Comparison of ENCODE assay signal across 13 mouse cellular contexts in genomic region chr15:95856684-95857595, GRCm38 (mm10).
DNase-seq lines count a peak whose midpoint lies in the region; ATAC-seq and TF ChIP-seq lines count a peak whose summit lies in the region.
"Had no signal": no experiment of that assay in that cellular context is flagged by ENCODE, and none has a peak within 500 bp of the region (broad histone marks: within the 10 kb centered on the region; RNA-seq: fewer than 3 reads in every experiment).

No protein-coding gene starts in this region.

- no peaks in the 10 kb centered on the region for H3K36me3 ChIP-seq in heart, embryonic 11.5 days (ENCODE audit: control insufficient read depth, insufficient read depth, low read length)
- no peaks in the 10 kb centered on the region for H3K36me3 ChIP-seq in liver, adult 2 months (ENCODE audit: control insufficient read depth, insufficient read depth, low read length)
- no peaks in the 10 kb centered on the region for H3K36me3 ChIP-seq in liver, embryonic 12.5 days
- H3K36me3 ChIP-seq in liver, postnatal 0 days (replicated peaks; ENCODE audit: insufficient read depth, low read length) = no peaks in the 10 kb centered on the region
- H3K36me3 ChIP-seq in hindbrain, embryonic 16.5 days (ENCODE audit: control insufficient read depth, insufficient read depth, low read length) = no peaks in the 10 kb centered on the region

- no peak for TF ChIP-seq CTCF in liver, adult 2 months (IDR thresholded peaks at IDR 0.05; ENCODE audit: low read depth, low read length)
- no peak for TF ChIP-seq CTCF in cortical plate, adult 2 months (IDR thresholded peaks at IDR 0.05; ENCODE audit: extremely low read depth, insufficient read depth, low read length)
- TF ChIP-seq CTCF in liver, postnatal 0 days (IDR thresholded peaks at IDR 0.05; ENCODE audit: low read depth) = no peak

- no peak overlapping the region for H3K4me2 ChIP-seq in heart, embryonic 11.5 days
- no peak overlapping the region for H3K4me2 ChIP-seq in liver, embryonic 12.5 days
- no peak overlapping the region for H3K4me2 ChIP-seq in liver, postnatal 0 days (ENCODE audit: low read depth, low read length)
- no peak overlapping the region for H3K4me2 ChIP-seq in hindbrain, embryonic 16.5 days (ENCODE audit: low read length)

- no peak for DNase-seq in heart, postnatal 25 days (ENCODE audit: low spot score)
- peak; percentile 37 for DNase-seq in liver, adult 2 months (ENCODE audit: extremely low read depth, low read depth, low spot score)
- no peak for DNase-seq in liver, postnatal 0 days
- DNase-seq in cerebellum, postnatal 25 days = no peak
- DNase-seq: adrenal gland, postnatal 10 days; cerebellum, adult 8-10 months; layer of hippocampus, postnatal 36 days; thymus, postnatal 36 days had no signal

- TF ChIP-seq EP300 in liver, postnatal 0 days (IDR thresholded peaks at IDR 0.05; ENCODE audit: low read depth) = no peak

- peaks cover 8% of the 10 kb centered on the region; the same call in 1 of the 2 replicates for H3K4me1 ChIP-seq in heart, embryonic 11.5 days (ENCODE audit: control insufficient read depth, insufficient read depth, low read length)
- peaks cover 4% of the 10 kb centered on the region for H3K4me1 ChIP-seq in liver, adult 2 months (ENCODE audit: control insufficient read depth, insufficient read depth, low read length)
- peaks cover 21% of the 10 kb centered on the region for H3K4me1 ChIP-seq in liver, embryonic 12.5 days
- H3K4me1 ChIP-seq in cortical plate, adult 2 months (ENCODE audit: control insufficient read depth, insufficient read depth, low read length) = no peaks in the 10 kb centered on the region
- peaks cover 6% of the 10 kb centered on the region; the same call in 1 of the 2 replicates for H3K4me1 ChIP-seq in liver, postnatal 0 days (ENCODE audit: insufficient read depth)
- H3K4me1 ChIP-seq in hindbrain, embryonic 16.5 days (ENCODE audit: control insufficient read depth, insufficient read depth, low read depth, low read length) = no peaks in the 10 kb centered on the region

- intact Hi-C loops in heart, postnatal 25 days (cut with DNase I) = no loop called here

- H3K9me3 ChIP-seq in heart, embryonic 11.5 days (replicated peaks; ENCODE audit: control insufficient read depth, low read length) = no peaks in the 10 kb centered on the region
- H3K9me3 ChIP-seq in liver, embryonic 12.5 days (replicated peaks) = no peaks in the 10 kb centered on the region
- no peaks in the 10 kb centered on the region for H3K9me3 ChIP-seq in liver, postnatal 0 days (ENCODE audit: low read length)
- H3K9me3 ChIP-seq in hindbrain, embryonic 16.5 days (ENCODE audit: control insufficient read depth, low read length) = no peaks in the 10 kb centered on the region

- no peaks in the 10 kb centered on the region for H3K27me3 ChIP-seq in heart, embryonic 11.5 days (ENCODE audit: control insufficient read depth, insufficient read depth, low read length)
- H3K27me3 ChIP-seq in liver, adult 2 months (ENCODE audit: control insufficient read depth, insufficient read depth, low read length) = no peaks in the 10 kb centered on the region
- H3K27me3 ChIP-seq in liver, embryonic 12.5 days (replicated peaks) = no peaks in the 10 kb centered on the region
- no peaks in the 10 kb centered on the region for H3K27me3 ChIP-seq in liver, postnatal 0 days (ENCODE audit: insufficient read depth, low read length)
- H3K27me3 ChIP-seq in hindbrain, embryonic 16.5 days (replicated peaks; ENCODE audit: control insufficient read depth, insufficient read depth, low read length) = no peaks in the 10 kb centered on the region

- H3K79me2 ChIP-seq in liver, adult 2 months (ENCODE audit: control insufficient read depth, insufficient read depth, low read length) = no peaks in the 10 kb centered on the region

- H3K9ac ChIP-seq in heart, embryonic 11.5 days (ENCODE audit: low read depth, low read length) = no peak overlapping the region
- H3K9ac ChIP-seq in liver, adult 2 months (ENCODE audit: low read depth, low read length) = no peak overlapping the region
- H3K9ac ChIP-seq in liver, embryonic 12.5 days = no peak overlapping the region
- no peak overlapping the region for H3K9ac ChIP-seq in liver, postnatal 0 days (replicated peaks)
- no peak overlapping the region for H3K9ac ChIP-seq in hindbrain, embryonic 16.5 days (ENCODE audit: low read depth, low read length)

- peak overlapping the region; percentile 35; the same call in 1 of the 2 replicates for H3K27ac ChIP-seq in heart, embryonic 11.5 days (ENCODE audit: low read depth, low read length)
- no peak overlapping the region for H3K27ac ChIP-seq in liver, adult 2 months (replicated peaks; ENCODE audit: insufficient read depth, low read depth, low read length)
- no peak overlapping the region for H3K27ac ChIP-seq in liver, embryonic 12.5 days
- 0 out of 2 replicates have a peak overlapping the region, but pooled peaks have one; percentile 19 for H3K27ac ChIP-seq in cortical plate, adult 2 months (ENCODE audit: insufficient read depth, low read length)
- H3K27ac ChIP-seq in liver, postnatal 0 days (ENCODE audit: low read depth) = 0 out of 2 replicates have a peak overlapping the region, but pooled peaks have one; percentile 30
- no peak overlapping the region for H3K27ac ChIP-seq in hindbrain, embryonic 16.5 days (ENCODE audit: low read depth, low read length)
- H3K27ac ChIP-seq: hindbrain, postnatal 0 days had no signal

- ATAC-seq in heart, embryonic 11.5 days (replicated peaks; ENCODE audit: insufficient number of reproducible peaks, low FRiP score, low TSS enrichment) = no peak; the same call in 1 of the 2 replicates
- ATAC-seq in liver, embryonic 12.5 days = no peak
- ATAC-seq in liver, postnatal 0 days = no peak
- no peak for ATAC-seq in hindbrain, embryonic 16.5 days
- ATAC-seq: hindbrain, postnatal 0 days had no signal

- TF ChIP-seq POLR2A in liver, adult 2 months (IDR thresholded peaks at IDR 0.05; ENCODE audit: extremely low read depth, insufficient read depth, low read length) = no peak
- no peak for TF ChIP-seq POLR2A in cortical plate, adult 2 months (IDR thresholded peaks at IDR 0.05; ENCODE audit: extremely low read depth, insufficient read depth, low read length)

- H3K4me3 ChIP-seq in heart, embryonic 11.5 days (ENCODE audit: low read depth, low read length) = no peak overlapping the region
- H3K4me3 ChIP-seq in liver, adult 2 months (ENCODE audit: insufficient read depth, low read depth, low read length) = no peak overlapping the region
- H3K4me3 ChIP-seq in liver, embryonic 12.5 days = no peak overlapping the region
- no peak overlapping the region for H3K4me3 ChIP-seq in cortical plate, adult 2 months (ENCODE audit: insufficient read depth, low read length)
- no peak overlapping the region for H3K4me3 ChIP-seq in liver, postnatal 0 days (ENCODE audit: low read depth, low read length)
- H3K4me3 ChIP-seq in hindbrain, embryonic 16.5 days (ENCODE audit: low read length) = no peak overlapping the region

- WGBS in heart, embryonic 11.5 days (ENCODE audit: insufficient replicate concordance) = 64% methylated on average over 8 of the region's 8 CpGs
- WGBS in liver, adult 2 months = 79% methylated on average over 8 of the region's 8 CpGs
- 72% methylated on average over 8 of the region's 8 CpGs for WGBS in liver, embryonic 12.5 days (ENCODE audit: insufficient replicate concordance)
- WGBS in liver, postnatal 0 days (ENCODE audit: insufficient replicate concordance) = 67% methylated on average over 8 of the region's 8 CpGs
- WGBS in hindbrain, embryonic 16.5 days = 71% methylated on average over 8 of the region's 8 CpGs

Comparison
In these comparisons a context has a peak if more than half of its experiments do, and no peak if none do; other contexts are left out.
1. H3K27ac ChIP-seq: peak in heart, embryonic 11.5 days (single experiment), cortical plate, adult 2 months (single experiment) and liver, postnatal 0 days (single experiment); none in liver, adult 2 months (single experiment), liver, embryonic 12.5 days (single experiment) and hindbrain, embryonic 16.5 days (single experiment).